Mouse (Mus musculus) brain, embryonic 14.5 days (tissue): ENCODE measurements around the gene Actl6b.

Experiments
- CTCF ChIP-seq: fragments of 200-500 bp; IDR thresholded peaks from 2 replicates; pipeline ENCODE4 v1.5.1; 2012; ENCODE audit warnings: inconsistent platforms, mild to moderate bottlenecking, moderate library complexity, borderline replicate concordance; ENCODE audit not compliant: insufficient read depth, insufficient read length; ENCODE audit errors: extremely low read depth
- POLR2A ChIP-seq: fragments of 200-500 bp; IDR thresholded peaks from 2 replicates; pipeline ENCODE4 v1.6.1; 2012; ENCODE audit warnings: mild to moderate bottlenecking, inconsistent platforms, borderline replicate concordance; ENCODE audit not compliant: poor library complexity, insufficient read depth, insufficient read length, severe bottlenecking; ENCODE audit errors: extremely low read depth

- TF ChIP-seq CTCF (no peak), POLR2A (no peak)
Observed at GRCm38 (mm10) chr5:137611245-137611602, 57.9 kb downstream of the Actl6b start.
